Mouse (Mus musculus): Measurements from ENCODE around the gene Grid2. TPM values are rescaled to one million over a fixed set of nuclear protein-coding genes. Genes with fewer than 3 reads are reported as not detected.

Gene Grid2
- polyA plus RNA-seq, 1 experiment from 2014 or later: 0.38 TPM

DNA sequence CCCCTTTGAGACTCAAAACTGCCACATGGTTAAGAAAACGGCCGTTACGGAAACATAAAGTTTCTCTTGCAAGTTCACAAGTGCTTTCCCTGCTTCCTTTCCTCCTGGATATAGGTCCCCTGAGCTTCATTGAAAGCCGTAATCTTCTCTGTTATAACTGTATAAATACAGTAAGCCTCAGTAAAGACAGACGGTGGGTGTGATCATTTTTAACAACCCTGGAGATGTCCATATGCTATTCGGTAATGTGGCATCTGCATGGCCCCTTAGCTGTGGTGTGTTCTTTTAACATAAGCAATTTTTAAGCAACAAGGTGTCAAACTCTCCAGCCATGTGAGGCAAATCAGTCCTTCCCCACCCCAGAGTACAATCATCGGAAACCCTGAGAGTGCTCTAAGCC, 892.9 kb downstream of the Grid2 start:
- Histone ChIP-seq H3K4me2 (replicated peaks; ENCODE audit: low read depth) (no peak overlapping the region), H3K4me3 (ENCODE audit: low read depth, low read length) (no peak overlapping the region), H3K4me1 (replicated peaks; ENCODE audit: control insufficient read depth, insufficient read depth) (no peaks in the 10 kb centered on the region), H3K27me3 (ENCODE audit: control insufficient read depth, insufficient read depth, low read length) (no peaks in the 10 kb centered on the region), H3K36me3 (ENCODE audit: control insufficient read depth, insufficient read depth, low read length) (no peaks in the 10 kb centered on the region), H3K27ac (replicated peaks) (no peak overlapping the region), H3K9me3 (ENCODE audit: control insufficient read depth, low read length) (no peaks in the 10 kb centered on the region), H3K9ac (ENCODE audit: low read length) (no peak overlapping the region)
- no peak for DNase-seq (ENCODE audit: low spot score)
- no peak for ATAC-seq (ENCODE audit: low FRiP score, low TSS enrichment)
- TF ChIP-seq CTCF (IDR thresholded peaks at IDR 0.05; ENCODE audit: low read depth) (no peak), EP300 (optimal IDR thresholded peaks at IDR 0.05) (no peak)
- WGBS: 56% methylated on average over 7 of the region's 7 CpGs

DNA sequence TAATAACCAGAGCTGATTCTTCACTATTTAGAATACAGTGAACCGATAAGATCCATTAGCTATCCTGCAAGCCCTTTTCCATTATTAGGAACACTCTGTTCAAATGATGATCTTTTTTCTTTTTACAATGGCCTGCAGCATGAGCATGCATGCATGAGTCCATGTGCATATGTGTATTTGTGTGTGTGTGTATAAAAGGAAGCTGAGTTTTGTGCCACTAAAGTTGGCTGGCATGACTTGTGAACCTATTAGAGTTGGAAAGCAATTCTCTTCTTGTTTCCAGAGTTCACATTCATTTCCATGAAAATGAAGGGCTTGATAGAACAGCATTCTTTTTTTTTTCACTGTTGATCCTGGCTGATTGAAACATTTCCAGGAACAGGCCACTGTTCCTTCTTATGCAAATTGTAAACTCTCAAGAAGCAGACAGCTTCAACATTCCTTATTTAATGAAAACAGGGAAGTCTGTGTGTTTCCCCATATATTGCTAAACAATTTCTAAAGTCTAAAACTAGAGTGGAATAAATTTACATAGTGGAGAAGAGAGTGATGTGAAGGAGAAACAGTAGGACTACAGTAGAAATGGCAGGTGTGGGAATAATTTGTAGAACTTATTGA, 919.4 kb downstream of the Grid2 start:
- TF ChIP-seq CTCF (IDR thresholded peaks at IDR 0.05; ENCODE audit: low read depth) (no peak), EP300 (optimal IDR thresholded peaks at IDR 0.05) (no peak)

DNA sequence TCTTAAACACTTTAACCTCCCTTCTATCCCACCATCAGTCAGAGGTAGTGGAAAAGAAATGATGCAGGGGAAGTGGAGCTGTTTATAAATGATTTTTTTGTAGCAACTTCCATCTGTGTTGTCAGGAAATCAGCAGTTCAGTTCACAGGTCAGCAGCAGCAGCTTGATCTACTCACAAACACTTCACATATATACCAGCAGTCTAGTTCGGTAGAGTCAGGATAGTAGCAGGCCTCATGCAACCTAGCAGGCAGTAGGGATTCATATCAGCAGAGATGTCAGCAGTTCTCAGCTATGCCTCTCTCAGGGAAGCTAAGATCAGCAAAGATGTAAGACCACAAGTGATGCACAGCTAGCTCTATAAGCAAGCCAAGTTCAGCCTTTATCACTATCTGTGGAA, 938.0 kb downstream of the Grid2 start:
- Histone ChIP-seq H3K9ac (ENCODE audit: low read length) (no peak overlapping the region), H3K4me1 (replicated peaks; ENCODE audit: control insufficient read depth, insufficient read depth) (no peaks in the 10 kb centered on the region), H3K36me3 (ENCODE audit: control insufficient read depth, insufficient read depth, low read length) (no peaks in the 10 kb centered on the region), H3K9me3 (ENCODE audit: control insufficient read depth, low read length) (no peaks in the 10 kb centered on the region), H3K4me2 (replicated peaks; ENCODE audit: low read depth) (no peak overlapping the region), H3K27ac (replicated peaks) (no peak overlapping the region), H3K4me3 (ENCODE audit: low read depth, low read length) (no peak overlapping the region), H3K27me3 (ENCODE audit: control insufficient read depth, insufficient read depth, low read length) (no peaks in the 10 kb centered on the region)
- TF ChIP-seq CTCF (IDR thresholded peaks at IDR 0.05; ENCODE audit: low read depth): no peak
- no peak for TF ChIP-seq EP300 (optimal IDR thresholded peaks at IDR 0.05)
- 59% methylated on average over 1 of the region's 1 CpGs for WGBS
- no peak for DNase-seq (ENCODE audit: low spot score)
- no peak for ATAC-seq (ENCODE audit: low FRiP score, low TSS enrichment)

More for the DNA sequence above, 919.4 kb downstream of the Grid2 start:
- Histone ChIP-seq H3K9ac (ENCODE audit: low read length) (no peak overlapping the region), H3K36me3 (ENCODE audit: control insufficient read depth, insufficient read depth, low read length) (no peaks in the 10 kb centered on the region), H3K4me2 (replicated peaks; ENCODE audit: low read depth) (no peak overlapping the region), H3K27me3 (ENCODE audit: control insufficient read depth, insufficient read depth, low read length) (no peaks in the 10 kb centered on the region), H3K4me3 (ENCODE audit: low read depth, low read length) (no peak overlapping the region), H3K9me3 (ENCODE audit: control insufficient read depth, low read length) (no peaks in the 10 kb centered on the region), H3K27ac (replicated peaks) (no peak overlapping the region), H3K4me1 (replicated peaks; ENCODE audit: control insufficient read depth, insufficient read depth) (no peaks in the 10 kb centered on the region)
- WGBS: 96% methylated on average over 1 of the region's 1 CpGs
- ATAC-seq (ENCODE audit: low FRiP score, low TSS enrichment) (no peak), DNase-seq (ENCODE audit: low spot score) (no peak)

DNA sequence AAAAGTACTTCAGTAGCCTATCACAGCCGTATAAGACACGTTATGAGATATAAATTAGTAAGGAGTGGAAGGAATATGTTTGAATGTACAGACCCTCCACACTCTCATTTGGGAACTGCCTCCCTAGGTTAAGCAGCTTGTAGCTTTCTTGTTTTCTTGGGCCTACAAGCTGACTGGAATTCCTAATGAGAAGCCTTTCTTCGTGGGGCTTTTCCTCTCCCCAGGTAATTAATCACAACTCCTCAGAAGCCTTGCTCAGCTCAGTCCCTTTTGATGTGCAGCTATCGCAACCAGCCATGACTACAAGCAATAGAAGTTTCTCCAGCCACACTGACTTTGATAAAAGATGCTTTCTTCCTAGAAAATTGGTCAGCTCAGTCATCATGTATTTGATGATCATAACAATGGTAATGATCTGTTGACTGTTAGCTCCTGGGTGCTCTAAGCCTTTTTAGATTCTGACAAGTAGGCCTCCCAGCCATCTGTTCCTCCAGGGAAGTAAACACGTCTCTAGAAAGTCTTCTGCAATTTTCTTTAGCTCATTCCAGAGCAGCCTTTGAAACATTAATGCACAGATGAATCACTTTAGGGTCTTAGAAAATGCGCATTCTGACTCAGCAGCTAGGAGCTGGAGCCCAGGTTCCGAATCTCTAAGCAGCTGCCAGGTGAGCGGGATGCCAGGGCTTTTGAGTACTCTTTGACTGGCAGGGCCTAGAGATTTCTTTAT, 946.9 kb downstream of the Grid2 start:
- ATAC-seq (ENCODE audit: low FRiP score, low TSS enrichment): no peak
- Histone ChIP-seq H3K4me2 (replicated peaks; ENCODE audit: low read depth) (no peak overlapping the region), H3K4me1 (replicated peaks; ENCODE audit: control insufficient read depth, insufficient read depth) (no peaks in the 10 kb centered on the region), H3K27ac (replicated peaks) (no peak overlapping the region), H3K27me3 (ENCODE audit: control insufficient read depth, insufficient read depth, low read length) (no peaks in the 10 kb centered on the region), H3K9ac (ENCODE audit: low read length) (no peak overlapping the region), H3K9me3 (ENCODE audit: control insufficient read depth, low read length) (no peaks in the 10 kb centered on the region), H3K36me3 (ENCODE audit: control insufficient read depth, insufficient read depth, low read length) (no peaks in the 10 kb centered on the region), H3K4me3 (ENCODE audit: low read depth, low read length) (no peak overlapping the region)
- 36% methylated on average over 8 of the region's 8 CpGs for WGBS
- DNase-seq (ENCODE audit: low spot score): no peak
- TF ChIP-seq EP300 (optimal IDR thresholded peaks at IDR 0.05): no peak
- TF ChIP-seq CTCF (IDR thresholded peaks at IDR 0.05; ENCODE audit: low read depth): no peak

DNA sequence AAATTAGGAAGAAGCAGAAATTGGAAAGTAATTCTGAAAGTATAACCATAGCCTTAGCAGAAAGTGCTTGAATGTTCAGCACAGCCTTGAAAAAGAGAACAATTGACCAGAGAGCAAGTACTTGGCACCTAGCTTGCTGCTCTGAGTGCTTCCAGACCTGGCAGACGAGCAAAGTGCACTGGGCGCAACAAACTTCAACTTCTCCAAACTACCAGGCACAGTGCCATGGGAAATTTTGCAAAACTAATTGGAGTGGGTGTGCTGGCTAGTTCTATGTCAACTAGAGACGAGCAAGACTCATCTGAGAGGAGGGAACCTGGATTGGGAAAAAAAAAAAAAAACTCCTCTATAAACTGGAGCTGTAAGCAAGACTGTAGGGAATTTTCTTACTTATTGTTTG, 980.7 kb downstream of the Grid2 start:
- Histone ChIP-seq H3K36me3 (ENCODE audit: control insufficient read depth, insufficient read depth, low read length) (no peaks in the 10 kb centered on the region), H3K9me3 (ENCODE audit: control insufficient read depth, low read length) (no peaks in the 10 kb centered on the region), H3K4me1 (replicated peaks; ENCODE audit: control insufficient read depth, insufficient read depth) (no peaks in the 10 kb centered on the region), H3K27ac (replicated peaks) (no peak overlapping the region), H3K9ac (ENCODE audit: low read length) (no peak overlapping the region), H3K4me2 (replicated peaks; ENCODE audit: low read depth) (no peak overlapping the region), H3K27me3 (ENCODE audit: control insufficient read depth, insufficient read depth, low read length) (no peaks in the 10 kb centered on the region), H3K4me3 (ENCODE audit: low read depth, low read length) (no peak overlapping the region)
- DNase-seq (ENCODE audit: low spot score): no peak
- no peak for TF ChIP-seq EP300 (optimal IDR thresholded peaks at IDR 0.05)
- no peak for TF ChIP-seq CTCF (IDR thresholded peaks at IDR 0.05; ENCODE audit: low read depth)
- no peak for ATAC-seq (ENCODE audit: low FRiP score, low TSS enrichment)
- 54% methylated on average over 3 of the region's 3 CpGs for WGBS

DNA sequence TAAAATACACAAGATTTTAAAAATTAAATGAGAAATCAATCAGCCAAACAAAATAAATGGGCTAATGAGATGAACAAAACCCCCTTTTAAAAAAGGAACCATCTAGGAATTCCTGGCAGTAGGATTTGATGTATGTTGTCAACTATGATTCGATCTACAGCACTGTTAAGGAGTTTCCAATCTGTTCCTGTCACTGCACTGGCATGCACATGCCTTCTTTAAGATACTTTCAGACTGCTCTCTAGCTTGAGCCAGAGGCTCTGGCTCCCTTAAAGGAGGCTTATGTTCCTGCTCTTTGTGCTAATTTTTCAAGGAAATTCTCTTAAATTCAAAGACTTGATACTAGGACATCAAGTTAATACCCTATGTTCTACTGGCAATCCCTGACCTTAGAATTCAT, 984.9 kb downstream of the Grid2 start:
- Histone ChIP-seq H3K4me3 (ENCODE audit: low read depth, low read length) (no peak overlapping the region), H3K9me3 (ENCODE audit: control insufficient read depth, low read length) (no peaks in the 10 kb centered on the region), H3K9ac (ENCODE audit: low read length) (no peak overlapping the region), H3K4me2 (replicated peaks; ENCODE audit: low read depth) (no peak overlapping the region), H3K4me1 (replicated peaks; ENCODE audit: control insufficient read depth, insufficient read depth) (no peaks in the 10 kb centered on the region), H3K27me3 (ENCODE audit: control insufficient read depth, insufficient read depth, low read length) (no peaks in the 10 kb centered on the region), H3K27ac (replicated peaks) (no peak overlapping the region), H3K36me3 (ENCODE audit: control insufficient read depth, insufficient read depth, low read length) (no peaks in the 10 kb centered on the region)
- no peak for DNase-seq (ENCODE audit: low spot score)
- TF ChIP-seq EP300 (optimal IDR thresholded peaks at IDR 0.05) (no peak), CTCF (IDR thresholded peaks at IDR 0.05; ENCODE audit: low read depth) (no peak)
- 40% methylated on average over 1 of the region's 1 CpGs for WGBS
- ATAC-seq (ENCODE audit: low FRiP score, low TSS enrichment): no peak

All from stomach, postnatal 0 days (tissue).